Mouse (Mus musculus) kidney, adult 2 months (tissue): ENCODE results near the gene Nat14. TPM values are rescaled to one million over a fixed set of nuclear protein-coding genes. Genes with fewer than 3 reads are reported as not detected.
A peak's percentile ranks its signal among the peaks of the same experiment; 100 is the strongest.
"Not testable (repeated sequence)": the region's sequence is repeated elsewhere in the genome, so short reads cannot be mapped to it uniquely, and the experiment has no call there.

Experiments
- DNase-seq: peaks from one replicate; pipeline ENCODE4 v3.0.0; 2021
- H3K27ac ChIP-seq: fragments of 200-500 bp; 2 replicates; pipeline ENCODE4 v1.5.1; 2012; ENCODE audit warnings: low read depth, low read length, control low read depth, inconsistent platforms; ENCODE audit not compliant: insufficient read depth
- H3K27me3 ChIP-seq: fragments of 200-500 bp; replicated peaks from 2 replicates; pipeline ENCODE4 v1.6.1; 2012; ENCODE audit warnings: mild to moderate bottlenecking, moderate library complexity, low read length, inconsistent platforms; ENCODE audit not compliant: control insufficient read depth, insufficient read depth
- H3K36me3 ChIP-seq: fragments of 200-500 bp; 2 replicates; pipeline ENCODE4 v1.6.1; 2012; ENCODE audit warnings: mild to moderate bottlenecking, moderate library complexity, low read length, inconsistent platforms; ENCODE audit not compliant: control insufficient read depth, insufficient read depth
- H3K4me1 ChIP-seq: fragments of 200-500 bp; 2 replicates; pipeline ENCODE4 v1.6.1; 2011; ENCODE audit warnings: low read length; ENCODE audit not compliant: control insufficient read depth, insufficient read depth
- H3K4me3 ChIP-seq: fragments of 200-500 bp; 2 replicates; pipeline ENCODE4 v1.5.1; 2011; ENCODE audit warnings: mild to moderate bottlenecking, low read depth, low read length, control low read depth; ENCODE audit not compliant: insufficient read depth
- CTCF ChIP-seq: fragments of 200-500 bp; conservative IDR thresholded peaks from 2 replicates; pipeline ENCODE4 v1.5.1; 2011; ENCODE audit warnings: low read depth, mild to moderate bottlenecking, control low read depth, low read length, moderate library complexity, mixed read lengths; ENCODE audit not compliant: insufficient read depth, insufficient read length
- POLR2A ChIP-seq: fragments of 200-500 bp; IDR thresholded peaks from one replicate; pipeline ENCODE4 v1.6.1; 2011; ENCODE audit warnings: low read depth, low read length, control low read depth
- WGBS: fragments of 180-500 bp; shearing (Covaris S2); methylation state at CpG from one replicate; pipeline ENCODE4 v1.1.7; 2018; 5-methylcytosine and 5-hydroxymethylcytosine counted together
- polyA plus RNA-seq: library from polyadenylated mRNA; depleted of rRNA; stranded (reverse); fragments of >200 nt; gene quantifications from 2 replicates; pipeline ENCODE4 v1.2.3, GENCODE M21; 2012; rRNA removed

Nat14 gene
- polyA plus RNA-seq: 5.5 and 5.7 TPM in 2 replicates

- Histone ChIP-seq H3K27ac (no peak within 1 kb of the TSS), H3K4me1 (peaks cover 13% of the 10 kb centered on the region; the same call in 1 of the 2 replicates), H3K4me3 (peak within 1 kb of the TSS; percentile 39), H3K36me3 (no peaks in the 10 kb centered on the region; the same call in 1 of the 2 replicates), H3K27me3 (no peaks in the 10 kb centered on the region)
- WGBS: 30% methylated on average over 8 of the region's 8 CpGs
- DNase-seq: no peak
- no peak for TF ChIP-seq CTCF
- TF ChIP-seq POLR2A: no peak
These were observed at the start of gene Nat14 for GRCm38 (mm10) chr7:4921824-4922482. Gene Nat14, plus strand, starts transcription at chr7:4922028.

- Histone ChIP-seq H3K27me3 (no peaks in the 10 kb centered on the region), H3K4me1 (no peaks in the 10 kb centered on the region; the same call in 1 of the 2 replicates), H3K27ac (peak within 1 kb of the TSS; percentile 77), H3K36me3 (no peaks in the 10 kb centered on the region), H3K4me3 (peak within 1 kb of the TSS; percentile 66)
- peak; percentile 97 for DNase-seq
- WGBS: 1% methylated on average over 22 of the region's 22 CpGs
- TF ChIP-seq POLR2A (peak; percentile 98), CTCF (no peak)
These were observed 45.0 kb upstream of the Nat14 start, which contains the start of gene Isoc2a for GRCm38 (mm10) chr7:4876753-4877221. Gene Isoc2a, plus strand, starts transcription at chr7:4877153.

DNA sequence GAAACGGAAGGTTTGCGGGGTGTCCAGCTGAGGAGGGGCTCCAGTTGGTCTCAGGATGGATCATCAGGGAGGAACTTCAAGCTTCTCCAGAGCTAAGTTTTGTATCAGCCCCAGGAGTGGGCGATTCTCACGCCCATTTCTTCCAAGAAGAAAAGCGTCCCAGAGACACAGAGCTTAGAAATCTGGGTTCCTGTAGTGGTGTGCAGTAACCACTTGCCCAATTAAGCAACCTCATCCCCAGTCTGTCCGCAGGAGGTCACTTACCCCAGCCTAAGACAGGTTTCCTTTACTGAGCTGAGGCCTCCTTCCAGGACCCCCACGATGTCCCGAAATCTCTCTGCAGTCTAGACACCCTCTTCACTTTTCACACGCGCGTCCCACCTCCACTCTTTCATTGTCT lies 44.6 kb upstream of the Nat14 start:
- H3K4me1 ChIP-seq: no peaks in the 10 kb centered on the region; the same call in 1 of the 2 replicates
- H3K27me3 ChIP-seq: no peaks in the 10 kb centered on the region
- WGBS: 10% methylated on average over 11 of the region's 11 CpGs
- H3K36me3 ChIP-seq: no peaks in the 10 kb centered on the region; the same call in 1 of the 2 replicates
- DNase-seq: no peak
- H3K4me3 ChIP-seq: peak overlapping the region; percentile 66
- peak overlapping the region; percentile 77 for H3K27ac ChIP-seq
- TF ChIP-seq CTCF (no peak), POLR2A (no peak)

DNA sequence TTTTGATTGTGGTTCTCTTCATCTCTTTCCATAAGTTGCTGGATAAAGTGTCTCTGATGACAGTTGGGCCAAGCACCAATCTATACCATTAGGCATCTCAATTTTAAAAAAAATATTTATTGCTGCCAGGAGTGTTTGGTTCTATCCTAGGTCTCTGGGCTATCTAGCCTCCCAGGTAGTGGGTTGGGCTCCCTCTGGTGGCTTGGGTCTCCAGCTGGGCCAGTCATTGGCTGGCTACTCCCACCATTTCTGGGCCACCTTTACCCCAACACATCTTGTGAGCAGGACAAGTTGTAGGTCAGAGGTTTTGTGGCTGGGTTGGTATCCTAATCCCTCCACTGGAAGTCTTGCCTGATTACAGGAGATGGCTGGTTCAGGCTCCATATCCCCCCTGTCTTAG lies 43.6 kb upstream of the Nat14 start:
- H3K27ac ChIP-seq: no peak overlapping the region; the same call in 1 of the 2 replicates
- no peaks in the 10 kb centered on the region; the same call in 1 of the 2 replicates for H3K4me1 ChIP-seq
- H3K36me3 ChIP-seq: no peaks in the 10 kb centered on the region; the same call in 1 of the 2 replicates
- no peaks in the 10 kb centered on the region for H3K27me3 ChIP-seq
- H3K4me3 ChIP-seq: peak overlapping the region; percentile 66
- peak; percentile 63 for DNase-seq
- TF ChIP-seq POLR2A (no peak), CTCF (peak; percentile 52)

DNA sequence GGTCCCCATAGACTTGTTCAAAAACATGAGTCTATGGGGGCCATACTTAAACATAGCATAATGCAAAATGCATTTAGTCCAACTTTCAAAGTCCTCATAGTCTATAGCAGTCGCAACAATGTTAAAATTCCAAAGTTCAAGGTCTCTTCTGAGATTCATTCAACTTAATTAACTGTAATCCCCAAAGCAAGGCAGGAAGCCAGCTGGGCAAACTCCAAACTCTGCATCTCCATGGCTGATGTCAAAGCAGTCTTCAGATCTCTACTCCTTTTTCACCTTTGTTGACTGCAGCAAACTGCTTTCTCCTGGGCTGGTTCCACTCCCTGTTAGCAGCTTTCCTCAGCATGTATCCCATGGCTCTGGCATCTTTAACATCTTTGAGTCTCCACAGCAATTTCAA lies 42.8 kb upstream of the Nat14 start:
- H3K27me3 ChIP-seq: not testable (repeated sequence)
- peak; percentile 66 for DNase-seq
- 50% methylated on average over 1 of the region's 1 CpGs for WGBS

GRCm38 (mm10) chr7:4886680-4887079 lies 35.1 kb upstream of the Nat14 start:
- WGBS: 13% methylated on average over 4 of the region's 4 CpGs
- H3K36me3 ChIP-seq: no peaks in the 10 kb centered on the region; the same call in 1 of the 2 replicates
- H3K4me1 ChIP-seq: no peaks in the 10 kb centered on the region
- DNase-seq: peak; percentile 48
- H3K27me3 ChIP-seq: no peaks in the 10 kb centered on the region
- TF ChIP-seq CTCF: no peak
- no peak for TF ChIP-seq POLR2A
- H3K4me3 ChIP-seq: no peak overlapping the region
- H3K27ac ChIP-seq: no peak overlapping the region

More for the DNA sequence above, 42.8 kb upstream of the Nat14 start:
- not testable (repeated sequence) for H3K36me3 ChIP-seq, H3K4me3 ChIP-seq, H3K4me1 ChIP-seq, H3K27ac ChIP-seq

GRCm38 (mm10) chr7:4895186-4895585 lies 26.6 kb upstream of the Nat14 start:
- Histone ChIP-seq H3K27me3 (no peaks in the 10 kb centered on the region), H3K4me1 (0 out of 2 replicates have a peak, but pooled peaks cover 2% of the 10 kb centered on the region), H3K27ac (no peak overlapping the region), H3K36me3 (no peaks in the 10 kb centered on the region; the same call in 1 of the 2 replicates), H3K4me3 (no peak overlapping the region)
- WGBS: 48% methylated on average over 11 of the region's 11 CpGs
- DNase-seq: no peak
- TF ChIP-seq CTCF (no peak), POLR2A (no peak)
